Mouse (Mus musculus) kidney, adult 2 months (tissue): ENCODE data around the gene Olfr430.

Experiments used
- CTCF ChIP-seq: fragments of 200-500 bp; conservative IDR thresholded peaks from 2 replicates; pipeline ENCODE4 v1.5.1; 2011; ENCODE audit warnings: low read depth, mild to moderate bottlenecking, control low read depth, low read length, moderate library complexity, mixed read lengths; ENCODE audit not compliant: insufficient read depth, insufficient read length
- POLR2A ChIP-seq: fragments of 200-500 bp; IDR thresholded peaks from one replicate; pipeline ENCODE4 v1.6.1; 2011; ENCODE audit warnings: low read depth, low read length, control low read depth

- TF ChIP-seq POLR2A (no peak), CTCF (no peak)
Measured at GRCm38 (mm10) chr1:174052981-174053380, 13.4 kb upstream of the Olfr430 start.
